Mouse (Mus musculus) large intestine, adult 2 months (tissue): ENCODE results near the gene Spata31d1a. TPM values are rescaled to one million over a fixed set of nuclear protein-coding genes. Genes with fewer than 3 reads are reported as not detected.
"Not testable (repeated sequence)": the region's sequence is repeated elsewhere in the genome, so short reads cannot be mapped to it uniquely, and the experiment has no call there.

ENCODE experiments used
- DNase-seq: peaks from one replicate; pipeline ENCODE4 v3.0.0-alpha.2; 2012; ENCODE audit warnings: low read depth, low spot score
- WGBS: fragments of 180-500 bp; shearing (Covaris S2); methylation state at CpG from one replicate; pipeline ENCODE4 v1.1.7; 2018; 5-methylcytosine and 5-hydroxymethylcytosine counted together
- polyA plus RNA-seq: library from polyadenylated mRNA; depleted of rRNA; stranded (reverse); fragments of >200 nt; gene quantifications from 2 replicates; pipeline ENCODE4 v1.2.3, GENCODE M21; 2012; rRNA removed

The Spata31d1a gene
- not detected in 2 replicates for polyA plus RNA-seq

DNA sequence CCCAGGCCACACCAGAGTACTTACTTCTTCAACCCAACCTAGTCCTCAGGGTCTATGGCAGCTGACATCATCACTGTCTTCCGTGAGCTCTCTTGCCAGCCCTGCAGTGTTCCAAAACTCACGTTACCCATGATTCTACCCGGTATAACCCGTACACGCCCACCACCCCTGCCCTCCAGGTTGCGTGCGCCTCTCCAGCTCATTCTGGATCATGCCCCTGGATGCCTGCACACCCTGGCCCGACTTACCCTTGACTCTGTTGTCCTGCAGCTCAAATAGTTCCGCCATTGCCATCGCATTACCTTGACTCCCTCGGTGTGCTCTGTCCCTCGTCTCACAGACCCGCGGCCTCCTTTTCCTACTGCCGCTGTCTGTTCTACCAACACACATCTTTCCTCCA lies at the start of gene Spata31d1a:
Gene Spata31d1a (minus strand): TSS at position 101 of the 400 bp plus-strand sequence.
- DNase-seq: no peak
- WGBS: 88% methylated on average over 15 of the region's 15 CpGs

DNA sequence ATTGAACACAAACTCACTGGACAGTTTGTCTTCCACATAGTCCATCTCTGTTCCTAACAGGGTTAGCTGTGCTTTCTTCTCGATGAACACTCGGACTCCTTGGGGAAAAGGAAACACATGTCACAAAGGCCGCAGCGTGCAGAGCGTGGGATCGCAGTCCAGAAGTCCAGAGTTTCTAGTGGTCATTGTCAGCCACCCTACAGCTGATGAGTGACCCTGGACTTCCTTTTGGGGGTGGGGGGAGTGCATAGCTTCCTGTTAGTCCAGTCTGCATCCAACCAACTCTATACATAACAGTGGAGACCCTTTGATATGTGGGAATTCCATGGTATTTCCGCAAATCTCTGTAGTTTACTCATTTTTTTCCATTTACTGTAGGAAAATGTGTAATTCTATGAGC lies 46.8 kb upstream of the Spata31d1a start:
- DNase-seq: no peak
- 92% methylated on average over 7 of the region's 7 CpGs for whole genome bisulfite sequencing

DNA sequence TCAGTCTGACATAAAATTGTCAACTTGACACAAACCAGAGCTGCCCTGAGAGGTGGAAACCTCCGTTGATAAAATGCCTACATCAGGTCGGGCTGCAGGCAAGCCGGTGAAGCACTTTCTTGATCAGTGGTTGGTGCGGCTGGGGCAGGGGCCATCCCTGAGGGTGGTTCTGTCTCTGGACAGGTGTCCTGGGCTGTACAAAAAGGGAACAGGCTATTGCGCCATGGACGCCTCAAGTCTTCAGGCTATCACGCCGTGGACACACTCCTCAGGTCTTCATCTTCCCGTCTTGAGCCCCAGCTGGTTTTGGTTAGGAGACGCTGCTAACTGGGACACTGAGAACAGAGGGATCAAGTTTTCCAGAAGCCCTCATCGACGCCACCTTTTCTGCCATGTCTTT lies 40.2 kb upstream of the Spata31d1a start:
- no peak for DNase-seq
- 74% methylated on average over 12 of the region's 12 CpGs for WGBS

DNA sequence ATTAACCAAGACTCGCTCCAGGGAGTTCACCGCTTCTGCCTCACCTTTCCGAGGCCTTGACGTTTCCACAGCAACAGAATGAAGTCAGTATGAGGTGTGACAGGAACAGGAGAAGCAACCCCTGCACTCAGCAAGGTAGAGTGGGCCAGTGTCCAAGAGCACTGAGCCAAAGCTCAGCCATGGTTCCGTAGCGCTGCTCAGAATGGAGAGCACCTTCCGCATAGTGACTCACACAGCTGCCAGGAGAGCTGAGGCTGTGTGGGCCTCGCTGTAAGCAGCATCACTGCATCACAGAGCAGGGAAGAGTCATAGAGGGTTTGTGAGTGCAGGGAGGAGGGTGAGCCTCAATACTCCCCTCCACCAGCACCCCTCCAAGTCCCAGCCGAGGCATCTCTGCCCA lies 36.6 kb upstream of the Spata31d1a start, which contains the start of gene 1700014D04Rik:
Gene 1700014D04Rik (minus strand): TSS at position 42 of the 400 bp plus-strand sequence.
- no peak for DNase-seq
- WGBS: 73% methylated on average over 9 of the region's 9 CpGs

DNA sequence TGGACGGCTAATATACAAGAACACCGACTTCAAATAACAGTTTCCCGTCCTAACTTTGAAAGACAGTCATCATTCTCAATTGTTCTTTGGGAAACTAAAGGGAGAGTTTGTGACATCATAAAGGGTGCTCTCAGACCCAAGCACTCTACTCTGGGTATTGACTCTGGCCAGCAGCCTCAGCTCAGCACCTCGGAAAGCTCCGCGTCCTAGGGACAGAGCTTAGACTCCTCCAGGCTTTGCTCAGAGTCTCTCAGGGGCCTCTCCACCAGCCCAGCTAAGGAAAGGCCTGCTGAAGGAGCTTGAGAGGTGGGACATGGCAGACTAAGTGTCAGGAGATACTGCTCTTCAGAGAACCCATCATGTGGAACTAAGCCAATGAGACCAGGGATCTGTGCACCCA lies 36.0 kb upstream of the Spata31d1a start:
- WGBS: 76% methylated on average over 6 of the region's 6 CpGs
- DNase-seq: no peak

DNA sequence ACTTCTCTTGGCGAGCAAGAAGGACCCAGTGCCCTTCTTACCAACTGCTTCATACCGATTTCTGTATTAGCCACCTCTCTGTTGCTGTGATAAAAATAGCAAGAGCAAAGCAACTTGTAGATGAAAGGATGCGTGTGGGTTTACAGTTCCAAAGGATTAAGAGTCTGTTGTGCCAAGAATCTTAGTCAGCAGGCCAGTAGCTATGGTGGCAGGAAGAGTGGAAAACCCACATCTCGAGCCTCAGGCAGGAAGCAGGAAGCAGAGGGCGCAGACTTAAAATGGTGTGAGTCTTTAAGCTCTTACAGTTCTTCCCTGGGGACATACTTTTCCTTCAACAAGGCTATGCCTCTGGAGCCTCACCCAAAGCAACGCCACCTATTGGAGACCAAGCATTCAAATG lies 35.3 kb upstream of the Spata31d1a start:
- 75% methylated on average over 6 of the region's 6 CpGs for WGBS
- no peak for DNase-seq

DNA sequence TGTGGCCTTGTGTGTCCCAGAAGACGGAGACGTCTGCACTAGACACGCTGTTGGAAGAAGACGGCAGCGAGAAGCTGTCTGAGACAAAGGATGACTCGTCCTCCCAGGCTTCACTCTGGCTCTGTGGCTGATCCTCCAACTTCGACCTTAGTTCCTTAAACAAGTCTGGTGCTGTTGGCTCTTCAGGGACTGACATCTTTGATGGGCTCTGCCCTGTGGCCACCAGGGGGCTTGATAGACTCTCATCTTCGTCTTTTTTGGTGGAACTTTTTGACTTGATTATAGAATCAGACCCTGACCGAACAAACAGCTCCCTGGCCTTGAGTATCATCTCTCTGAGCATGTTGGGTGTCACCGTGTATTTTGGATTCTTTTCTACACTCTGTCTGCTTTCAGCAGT lies 31.6 kb upstream of the Spata31d1a start:
- WGBS: 66% methylated on average over 10 of the region's 10 CpGs
- no peak for DNase-seq

DNA sequence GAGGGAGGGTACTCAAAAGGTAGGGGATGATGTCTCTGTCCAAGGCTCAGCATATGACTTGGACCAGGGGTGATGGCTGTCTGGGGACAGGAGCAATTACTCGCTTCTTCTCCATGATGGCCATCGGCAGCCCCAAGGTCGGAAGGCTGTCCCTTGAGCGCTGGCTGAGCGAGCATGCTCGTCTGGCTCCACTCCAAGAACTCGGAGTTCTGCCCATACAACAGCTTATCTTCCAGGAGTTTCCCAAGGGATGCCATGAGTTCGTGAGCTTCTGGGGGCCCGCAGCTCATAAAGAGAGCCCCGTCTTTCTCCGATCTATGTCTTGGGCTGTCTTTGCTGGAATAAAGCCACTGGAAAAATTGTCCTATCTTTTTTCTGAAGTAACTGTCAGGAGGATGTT lies 31.0 kb upstream of the Spata31d1a start:
- WGBS: 76% methylated on average over 11 of the region's 11 CpGs
- no peak for DNase-seq

DNA sequence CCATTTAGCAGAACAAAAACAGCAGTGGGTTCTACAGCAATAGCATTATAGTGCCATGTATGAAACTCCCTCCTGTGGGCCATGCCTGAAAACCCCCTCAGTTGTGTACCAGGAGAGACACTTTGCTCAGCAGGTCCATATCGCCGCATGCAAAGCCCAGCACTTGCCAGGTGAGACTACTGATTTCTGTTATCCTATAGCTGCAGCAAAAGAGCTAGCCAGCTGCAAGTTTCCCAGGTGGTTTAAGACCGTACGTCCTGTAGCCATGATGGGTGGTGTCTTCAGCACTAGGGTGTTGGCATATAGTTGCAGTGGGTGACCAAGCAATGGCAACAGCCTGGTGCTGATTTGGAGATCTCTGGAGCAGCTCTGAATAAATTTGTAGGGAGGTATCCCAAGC lies 29.3 kb upstream of the Spata31d1a start:
- DNase-seq: no peak
- 79% methylated on average over 4 of the region's 4 CpGs for WGBS

DNA sequence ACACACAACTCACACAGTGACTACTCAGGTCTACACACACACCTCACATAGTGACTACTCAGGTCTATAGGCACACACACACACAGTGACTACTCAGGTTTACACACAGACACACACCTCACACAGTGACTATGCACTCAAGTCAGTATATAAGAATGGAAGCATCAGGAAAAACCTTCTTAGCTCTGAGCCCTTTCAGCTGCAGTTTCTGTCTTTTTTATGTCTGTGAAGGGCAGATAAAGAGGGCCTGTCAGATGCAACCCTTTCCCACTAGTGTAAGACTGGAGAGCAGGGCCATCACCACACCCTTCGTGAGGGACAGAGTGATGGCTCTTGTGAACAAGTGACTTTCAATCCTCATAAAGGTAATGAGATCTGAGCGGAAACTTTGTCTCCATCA lies 28.3 kb upstream of the Spata31d1a start:
- DNase-seq: no peak
- 90% methylated on average over 2 of the region's 2 CpGs for WGBS

DNA sequence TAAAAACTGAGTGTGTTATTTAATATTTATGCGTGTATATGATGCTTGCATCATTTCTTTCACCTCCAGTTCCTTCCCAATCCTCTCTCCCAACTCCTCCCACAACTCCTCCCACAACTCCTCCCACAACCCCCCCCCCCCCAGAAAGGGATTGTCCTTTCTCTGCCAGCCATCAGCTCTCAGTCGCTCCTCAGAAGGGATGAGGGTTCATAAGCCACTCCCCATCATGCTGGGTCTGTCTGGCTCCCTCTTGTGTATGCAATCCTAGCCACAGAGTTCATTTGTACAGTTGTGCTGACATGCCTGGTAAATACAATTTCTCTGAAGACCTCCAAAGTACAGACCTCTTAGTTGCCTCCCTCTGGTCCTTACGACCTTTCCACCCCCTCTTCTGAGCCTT lies 25.1 kb upstream of the Spata31d1a start:
- WGBS: 21% methylated on average over 3 of the region's 3 CpGs
- DNase-seq: no peak

DNA sequence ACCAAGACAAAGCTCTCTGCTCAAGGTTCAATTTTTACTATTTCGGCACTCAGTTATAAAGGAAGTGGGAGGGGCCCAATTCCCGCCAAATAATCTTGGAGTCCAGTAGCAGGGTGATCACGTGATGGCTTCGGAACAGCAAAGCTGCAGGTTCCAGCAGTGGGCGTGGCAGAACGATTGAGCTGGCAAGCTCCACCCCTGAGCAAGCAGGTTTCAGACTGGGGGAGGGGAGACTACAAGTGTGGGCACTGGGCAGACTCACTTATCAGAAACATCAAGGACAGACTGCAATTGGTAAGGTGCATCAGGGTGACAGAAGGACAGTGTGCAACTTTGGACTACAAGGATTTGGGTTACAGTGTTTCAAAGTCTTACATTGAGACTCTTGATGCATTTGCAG lies 24.2 kb upstream of the Spata31d1a start:
- WGBS: 14% methylated on average over 6 of the region's 6 CpGs
- DNase-seq: not testable (repeated sequence)

DNA sequence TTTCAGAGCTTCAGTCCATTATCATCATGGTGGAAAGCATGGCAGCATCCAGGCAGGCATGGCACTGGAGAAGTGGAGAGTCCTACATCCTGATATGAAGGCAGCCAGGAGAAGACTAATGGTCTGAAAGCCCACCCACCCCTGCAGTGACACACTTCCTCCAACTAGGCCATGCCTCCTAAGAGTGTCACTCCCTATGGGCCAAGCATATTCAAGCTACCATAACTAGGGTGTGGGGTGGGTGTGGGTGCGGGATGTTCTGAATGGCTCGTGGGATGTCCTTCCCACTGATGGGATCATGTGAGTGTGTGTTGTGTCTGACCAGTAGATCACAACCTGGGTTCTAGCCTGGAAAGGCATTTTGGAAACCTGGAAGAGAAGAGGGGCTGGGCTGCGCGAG lies 23.8 kb upstream of the Spata31d1a start:
- WGBS: 30% methylated on average over 4 of the region's 4 CpGs
- DNase-seq: no peak

DNA sequence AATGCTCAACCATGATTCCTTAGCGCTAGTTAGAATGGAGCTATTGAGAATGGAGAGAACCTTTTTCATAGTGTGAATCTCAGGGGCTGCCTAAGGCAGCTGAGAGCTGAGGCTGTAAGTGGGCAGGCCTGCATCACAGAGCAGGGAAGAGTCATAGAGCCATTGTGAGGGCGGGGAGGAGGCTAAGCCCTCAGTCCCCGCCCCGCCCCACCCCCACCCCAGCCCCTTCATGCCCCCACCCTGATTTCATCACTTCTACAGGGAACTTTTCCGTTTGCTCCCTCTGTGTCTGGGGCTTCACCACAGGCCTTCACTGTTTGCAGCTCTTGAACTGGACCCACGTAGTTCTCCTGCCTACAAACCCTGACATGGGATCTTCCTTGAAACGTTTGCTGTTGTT lies 21.5 kb upstream of the Spata31d1a start, which contains the start of gene Spata31d1d:
Gene Spata31d1d (minus strand): TSS at position 101 of the 400 bp plus-strand sequence.
- no peak for DNase-seq
- WGBS: 54% methylated on average over 7 of the region's 7 CpGs

DNA sequence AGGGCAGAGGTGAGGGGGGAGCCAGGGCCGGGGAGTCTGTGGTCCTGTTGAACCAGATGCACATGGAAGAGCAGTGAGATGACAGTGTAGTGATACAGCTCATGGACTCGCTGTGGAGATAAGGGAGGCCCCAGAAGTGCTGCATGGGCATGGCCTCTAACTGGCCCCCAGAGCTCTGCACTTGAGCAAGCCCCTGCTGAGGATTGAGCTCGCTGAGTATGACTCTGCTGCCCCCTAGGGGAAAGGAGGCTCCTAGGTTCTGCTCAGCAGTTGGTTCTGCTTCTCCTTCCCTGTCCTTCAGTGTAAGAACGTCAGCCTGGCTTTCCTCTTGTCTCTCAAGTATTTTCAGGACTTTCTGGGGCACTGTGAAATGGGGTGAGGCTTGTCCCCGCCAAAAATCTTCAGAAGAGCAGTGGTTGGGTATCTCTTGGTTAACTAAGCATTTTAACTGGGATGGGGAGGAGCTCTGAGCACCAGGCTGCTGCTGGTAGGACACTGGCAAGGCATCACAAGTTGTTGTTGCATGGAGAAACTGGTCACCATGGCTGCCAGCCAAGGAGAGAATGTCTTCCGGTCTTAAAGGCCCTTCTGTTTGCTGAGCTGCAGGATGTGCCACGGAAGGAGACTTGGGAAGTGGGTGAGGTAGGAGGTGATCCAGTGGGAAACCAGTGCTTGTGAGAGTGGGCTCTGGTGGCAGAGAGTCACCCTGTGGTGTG lies 18.4 kb upstream of the Spata31d1a start:
- 12% methylated on average over 7 of the region's 7 CpGs for WGBS
- peak; percentile 67 for DNase-seq

DNA sequence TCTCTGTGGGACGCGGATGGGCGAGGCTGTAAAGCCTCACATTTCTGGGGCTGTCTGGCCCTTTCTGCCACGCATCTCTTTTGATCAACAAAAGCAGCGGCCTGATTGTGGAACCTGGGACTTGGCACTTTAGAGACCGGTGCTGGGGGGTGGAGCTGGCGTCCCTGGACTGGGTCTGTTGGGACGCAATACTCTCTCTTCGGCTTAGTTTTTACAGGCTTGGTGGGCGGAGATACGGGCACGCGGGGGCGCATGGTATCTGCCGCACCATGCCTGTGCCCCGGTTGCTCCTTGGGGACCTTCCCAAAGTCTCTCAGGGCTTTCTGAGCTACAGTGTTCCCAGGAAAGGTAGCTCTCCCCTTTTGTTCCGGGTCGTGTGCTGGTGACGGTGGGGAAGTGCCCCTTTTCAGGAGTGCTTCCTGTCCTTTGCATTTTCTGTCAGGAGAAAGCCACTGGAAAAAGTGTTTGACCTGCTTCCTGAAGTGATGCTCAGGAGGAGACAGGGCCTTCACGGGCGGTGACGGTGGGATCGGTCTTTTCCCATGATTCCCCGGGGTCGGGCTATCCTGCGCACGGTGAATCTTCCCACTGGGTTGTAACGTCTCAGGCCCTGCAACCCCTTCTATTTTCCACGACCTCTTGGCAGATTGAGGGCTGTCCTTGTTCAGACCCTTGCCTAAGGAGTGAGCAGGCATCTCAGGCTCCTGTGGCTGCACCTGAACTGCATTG lies 16.2 kb upstream of the Spata31d1a start:
- WGBS: 47% methylated on average over 29 of the region's 29 CpGs
- no peak for DNase-seq

DNA sequence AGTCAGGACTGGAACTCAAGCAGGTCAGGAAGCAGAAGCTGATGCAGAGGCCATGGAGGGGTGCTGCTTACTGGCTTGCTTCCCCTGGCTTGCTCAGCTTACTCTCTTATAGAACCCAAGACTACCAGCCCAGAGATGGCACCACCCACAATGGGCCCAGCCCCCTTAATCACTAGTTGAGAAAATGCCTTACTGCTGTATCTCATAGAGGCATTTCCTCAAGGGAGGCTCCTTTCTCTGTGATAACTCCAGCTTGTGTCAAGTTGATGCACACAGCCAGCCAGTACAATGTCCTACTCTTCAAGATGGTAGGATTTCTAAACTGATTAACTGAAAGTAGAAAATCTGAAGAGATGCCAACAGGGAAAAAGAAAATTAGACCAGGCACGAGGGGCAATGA lies 12.0 kb upstream of the Spata31d1a start:
- not testable (repeated sequence) for DNase-seq
- WGBS: 79% methylated on average over 1 of the region's 1 CpGs

DNA sequence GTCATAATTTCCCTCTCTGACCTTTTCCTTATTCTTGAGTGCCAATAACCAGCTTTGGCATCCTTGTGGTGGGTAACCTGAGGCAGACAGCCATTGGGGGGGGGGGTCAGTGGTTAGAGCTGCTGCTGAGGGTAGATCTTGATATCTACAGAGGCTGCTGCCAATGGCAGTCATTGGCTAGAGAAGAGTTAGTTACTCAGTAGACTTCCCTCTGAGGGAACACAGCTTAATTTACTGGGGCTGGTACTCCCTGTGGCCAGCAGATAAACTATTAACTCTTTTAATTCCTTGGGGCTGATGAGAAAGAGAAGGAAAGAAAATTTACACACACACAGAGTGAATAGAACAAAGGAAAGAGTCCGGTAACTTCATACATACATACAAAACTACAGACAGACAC lies 9.3 kb upstream of the Spata31d1a start:
- no peak for DNase-seq
- WGBS: 79% methylated on average over 1 of the region's 1 CpGs

DNA sequence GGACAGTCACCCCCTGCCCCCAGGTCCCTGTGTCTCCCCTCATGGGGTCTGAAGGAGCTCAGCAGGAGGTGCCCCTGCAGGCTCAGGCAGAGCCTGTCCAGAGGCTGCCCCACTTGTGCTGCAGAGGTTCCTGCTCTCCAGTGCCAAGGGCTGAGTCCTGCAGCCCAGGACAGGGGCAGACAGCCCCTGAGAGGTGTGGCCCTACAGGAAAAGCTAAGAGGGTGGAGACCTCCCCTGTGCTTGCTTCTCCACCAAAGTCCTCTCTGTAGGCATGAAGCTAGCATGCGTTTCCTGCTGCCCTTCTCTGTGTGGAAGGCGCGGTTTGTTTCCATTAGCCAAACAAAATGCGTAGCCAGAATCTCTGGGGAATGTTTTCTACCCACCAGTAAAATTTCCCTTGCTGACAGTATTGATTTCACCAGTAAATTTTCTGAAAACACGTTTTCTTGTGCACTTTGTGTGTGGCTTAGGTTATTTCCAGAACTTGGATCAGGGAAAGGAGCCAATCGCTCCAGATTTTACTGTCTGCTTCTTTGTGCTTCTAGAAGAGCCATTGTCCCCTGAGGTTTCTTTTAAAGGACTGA lies 8.8 kb upstream of the Spata31d1a start:
- WGBS: 19% methylated on average over 6 of the region's 6 CpGs
- peak; percentile 10 for DNase-seq

DNA sequence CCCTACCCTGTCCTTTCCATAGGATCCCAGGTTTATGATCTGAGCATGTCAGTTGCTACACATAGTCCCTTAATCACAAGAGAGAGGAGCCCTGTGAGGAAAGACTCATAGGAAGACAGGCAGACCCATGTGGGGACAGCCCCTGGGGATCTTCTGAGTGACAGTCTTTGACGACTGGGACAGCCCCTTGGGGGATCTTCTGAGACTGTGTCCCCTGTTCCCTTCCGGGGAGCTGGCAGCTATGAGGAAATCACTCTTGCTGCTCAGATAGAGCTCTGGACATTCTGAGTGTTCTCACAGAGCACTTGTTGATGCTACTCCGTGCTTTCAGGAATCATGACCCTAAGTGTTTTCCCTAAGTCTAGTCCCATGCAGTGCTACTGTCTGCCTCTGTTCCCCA lies 3.6 kb upstream of the Spata31d1a start:
- WGBS: 56% methylated on average over 3 of the region's 3 CpGs
- no peak for DNase-seq

DNA sequence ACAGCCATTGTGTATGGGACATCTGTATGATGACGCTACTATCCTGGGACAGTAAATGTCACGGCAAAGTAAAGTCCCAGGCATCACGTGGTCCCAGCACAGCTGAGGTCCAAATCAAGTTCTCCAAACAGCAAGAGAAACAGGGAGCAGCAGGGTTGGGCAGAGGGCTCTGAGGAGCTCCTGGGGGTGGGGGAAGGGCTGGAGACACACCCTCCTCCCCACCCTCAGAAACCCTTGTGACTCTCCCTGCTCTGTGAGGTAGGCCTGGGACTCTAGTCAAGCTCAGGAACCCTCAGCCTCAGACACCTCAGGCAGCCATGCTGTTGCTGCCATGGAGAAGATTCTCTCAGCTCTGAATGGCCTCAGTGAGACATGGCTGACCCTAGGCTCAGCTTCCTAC lies 1.9 kb upstream of the Spata31d1a start, which contains the start of gene Spata31d1b:
Gene Spata31d1b (plus strand): TSS at position 301 of the 400 bp plus-strand sequence.
- WGBS: 60% methylated on average over 3 of the region's 3 CpGs
- not testable (repeated sequence) for DNase-seq
